Mouse (Mus musculus): ENCODE data around the gene Psmd1.

Gene Psmd1

GRCm38 (mm10) chr1:86058856-86059769 is 5.1 kb upstream of the Psmd1 start:
- peak; percentile 86 to 90 for DNase-seq (ENCODE audit: low spot score in 2 of 2)

- DNase-seq (ENCODE audit: low spot score in 2 of 2), result no peak
Observed at GRCm38 (mm10) chr1:86062523-86062922, 1.7 kb upstream of the Psmd1 start.

- no peak for DNase-seq (ENCODE audit: low spot score in 2 of 2)
Observed at GRCm38 (mm10) chr1:86076565-86076964, 12.4 kb downstream of the Psmd1 start.

DNA sequence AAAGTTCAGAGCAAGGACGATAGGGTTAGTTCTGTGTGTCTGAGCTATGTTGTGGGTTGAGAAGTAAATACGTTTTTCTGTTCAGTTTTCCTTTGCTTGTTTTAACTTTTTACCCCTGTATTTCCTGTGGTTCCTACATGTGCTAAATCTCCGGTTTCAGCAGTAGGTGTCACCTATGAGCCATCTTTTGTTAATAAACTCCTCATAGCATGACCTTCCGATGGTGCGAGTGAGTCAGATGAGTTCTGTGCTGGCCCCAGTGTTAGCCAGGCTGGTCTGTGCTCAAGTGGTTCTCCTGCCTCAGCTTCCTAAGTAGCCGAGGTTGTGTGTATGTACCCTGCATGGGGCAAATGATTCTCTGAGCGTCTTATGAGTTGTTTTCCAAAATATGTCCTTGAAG is 30.2 kb downstream of the Psmd1 start:
- DNase-seq (ENCODE audit: low spot score in 2 of 2), result no peak

GRCm38 (mm10) chr1:86105054-86105453 is 40.9 kb downstream of the Psmd1 start:
- DNase-seq (ENCODE audit: low spot score in 2 of 2), result no peak

DNA sequence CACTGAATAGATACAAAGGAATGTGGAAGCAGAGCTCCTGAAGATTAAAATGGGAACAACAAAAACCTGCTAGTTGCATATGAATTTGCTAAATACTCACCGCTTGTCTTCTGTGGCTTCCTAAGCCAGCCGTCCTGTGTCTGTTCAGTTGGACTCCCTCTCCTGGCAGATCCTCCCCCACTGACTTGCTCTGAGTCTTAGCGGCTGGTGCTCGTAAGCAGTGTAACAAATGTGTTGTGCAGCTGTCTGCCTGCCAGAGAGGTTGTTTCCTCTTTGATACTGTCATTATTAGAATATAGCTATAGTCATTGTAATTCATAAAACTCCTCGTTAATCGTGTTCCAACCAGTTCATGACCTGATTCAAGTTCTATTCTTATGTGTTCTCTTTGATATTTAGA is 47.6 kb downstream of the Psmd1 start, which contains the start of gene Htr2b:
Gene Htr2b, minus strand, starts transcription at position 192 of the 400 bp plus-strand sequence.
- DNase-seq (ENCODE audit: low spot score in 2 of 2), result peak in 1 of 2 experiments; percentile 35

GRCm38 (mm10) chr1:86114141-86114540 is 50.0 kb downstream of the Psmd1 start:
- DNase-seq (ENCODE audit: low spot score in 2 of 2), result no peak

DNA sequence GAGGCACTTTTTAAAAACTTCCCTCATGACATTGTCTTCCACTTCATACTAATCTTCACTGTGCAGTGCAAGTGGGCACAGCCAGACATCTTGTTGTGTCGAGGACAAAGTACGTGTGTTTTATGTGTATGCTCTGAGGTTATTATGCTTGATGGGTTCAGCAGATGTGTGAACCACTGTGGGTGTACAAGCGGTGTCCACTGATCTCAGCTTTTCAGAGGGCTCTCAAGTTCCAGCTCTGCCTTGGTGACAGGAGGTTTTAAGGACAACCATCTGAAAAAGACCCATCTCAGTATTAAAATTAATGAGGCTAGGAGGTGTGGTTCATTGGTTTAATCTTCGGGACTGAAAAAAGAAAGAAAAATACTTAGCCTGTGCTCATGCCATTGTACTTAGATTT is 55.4 kb downstream of the Psmd1 start:
- no peak for DNase-seq (ENCODE audit: low spot score in 2 of 2)

GRCm38 (mm10) chr1:86126036-86126435 is 61.8 kb downstream of the Psmd1 start:
- no peak for DNase-seq (ENCODE audit: low spot score in 2 of 2)

GRCm38 (mm10) chr1:86133337-86133736 is 69.2 kb downstream of the Psmd1 start, which contains the start of gene Gm21972:
TSS of gene Gm21972 (plus strand) at chr1:86133637.
- DNase-seq (ENCODE audit: low spot score in 2 of 2), result no peak

DNA sequence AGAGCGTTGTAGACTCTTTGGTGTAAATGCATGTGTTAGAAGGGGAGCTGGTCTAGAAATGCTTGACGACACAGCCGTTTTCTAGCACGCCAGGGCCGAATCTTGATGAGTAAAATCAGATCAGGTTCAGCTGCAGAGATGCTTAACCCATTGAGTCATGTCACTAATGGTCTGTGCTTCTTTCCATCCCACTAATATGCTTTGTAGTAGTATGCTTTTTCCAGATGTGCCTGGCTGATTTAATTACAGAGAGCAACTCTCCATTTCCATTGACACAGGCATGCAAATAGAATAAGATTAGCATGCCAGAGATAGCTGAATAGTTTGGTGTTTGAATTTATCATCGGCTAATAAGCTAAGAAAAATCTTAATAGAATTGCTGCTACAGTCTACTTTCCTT is 71.1 kb downstream of the Psmd1 start:
- no peak for DNase-seq (ENCODE audit: low spot score in 2 of 2)

DNA sequence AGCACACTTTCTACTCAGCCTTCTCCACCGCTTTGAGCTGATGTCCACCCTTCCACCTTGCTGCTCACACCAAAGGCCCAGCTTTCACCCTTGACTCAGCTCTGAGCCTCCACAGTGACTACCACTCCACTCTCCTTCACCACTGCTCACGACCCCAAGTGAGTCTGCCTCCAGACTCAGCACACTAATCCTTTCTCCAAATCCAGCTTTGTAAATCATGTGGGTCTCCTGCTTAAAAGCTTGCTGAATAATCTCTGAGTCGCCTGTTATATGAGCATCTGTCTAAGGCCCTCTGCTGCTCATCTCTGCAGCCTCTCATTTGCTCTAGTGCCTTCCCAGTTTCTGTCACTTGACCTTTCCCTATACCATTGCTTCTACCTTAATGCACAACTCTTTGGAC is 76.9 kb downstream of the Psmd1 start:
- no peak for DNase-seq (ENCODE audit: low spot score in 2 of 2)

GRCm38 (mm10) chr1:86143165-86143564 is 79.0 kb downstream of the Psmd1 start:
- DNase-seq (ENCODE audit: low spot score in 2 of 2), result no peak

DNA sequence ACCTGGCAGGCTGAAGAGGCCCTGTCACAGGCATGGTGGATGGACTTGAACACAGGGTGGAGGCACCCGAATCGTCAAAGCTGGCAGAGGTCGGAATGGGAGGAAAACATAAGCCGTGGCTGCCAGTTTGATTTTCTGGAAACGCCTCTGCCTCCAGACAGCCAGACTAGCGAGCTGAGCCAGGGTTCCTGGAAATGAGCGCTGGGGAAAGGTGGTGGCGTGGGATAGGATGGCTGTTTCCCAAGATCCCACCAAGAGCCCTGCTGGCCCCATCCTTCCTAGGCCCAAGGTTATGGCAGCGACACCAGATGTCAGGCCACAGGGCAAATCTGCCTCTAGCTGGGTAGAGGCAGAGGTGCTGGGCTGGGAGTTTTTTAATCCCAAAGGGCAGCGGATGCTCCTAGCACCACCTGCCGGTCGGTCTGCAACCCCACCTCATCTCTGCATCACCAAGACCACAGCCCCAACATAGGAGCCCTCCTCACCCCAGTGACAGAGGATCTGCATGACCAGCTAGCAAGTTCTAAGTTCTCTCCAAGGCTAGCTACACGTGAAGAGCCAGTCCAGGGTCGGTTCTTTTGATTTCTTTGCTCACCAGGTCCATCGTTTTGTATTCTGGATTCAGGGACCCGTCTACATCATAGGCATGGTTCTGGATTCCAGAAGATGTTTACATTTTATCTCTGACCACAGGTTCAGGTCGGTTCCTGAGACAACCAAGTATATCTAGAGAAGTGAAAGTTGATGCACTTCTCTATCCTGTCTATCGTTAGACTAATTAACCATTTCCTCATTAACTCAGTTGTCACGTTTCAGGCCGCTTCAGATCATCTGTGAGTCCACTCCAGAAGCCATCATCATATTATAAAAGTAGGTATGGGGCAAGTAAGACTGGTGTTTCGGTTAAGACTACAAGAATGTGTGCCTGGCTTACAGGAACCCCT is 80.1 kb downstream of the Psmd1 start:
- no peak for DNase-seq (ENCODE audit: low spot score in 2 of 2)

GRCm38 (mm10) chr1:86146293-86146692 is 82.1 kb downstream of the Psmd1 start:
- DNase-seq (ENCODE audit: low spot score in 2 of 2), result no peak

- no peak for DNase-seq (ENCODE audit: low spot score in 2 of 2)
Observed at GRCm38 (mm10) chr1:86147557-86147956, 83.4 kb downstream of the Psmd1 start.

DNA sequence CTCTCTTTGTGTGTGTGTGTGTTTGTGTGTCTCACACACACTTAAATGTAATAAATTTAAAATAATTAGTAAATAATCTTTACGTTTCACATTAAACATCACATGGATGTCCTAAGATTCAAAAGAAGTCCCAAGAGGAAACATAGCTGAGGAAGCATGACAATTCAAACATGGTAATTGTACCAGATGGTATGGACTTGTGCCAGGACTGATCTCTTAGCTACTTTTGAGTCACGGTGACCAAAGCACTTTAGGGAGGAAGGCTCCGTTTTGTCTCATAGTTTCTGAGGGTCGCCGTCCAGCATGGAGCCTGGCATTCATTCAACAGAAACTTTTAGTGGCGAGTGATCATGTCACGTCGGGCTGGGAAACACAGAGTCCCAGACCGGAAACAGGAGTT is 84.0 kb downstream of the Psmd1 start:
- no peak for DNase-seq (ENCODE audit: low spot score in 2 of 2)

DNA sequence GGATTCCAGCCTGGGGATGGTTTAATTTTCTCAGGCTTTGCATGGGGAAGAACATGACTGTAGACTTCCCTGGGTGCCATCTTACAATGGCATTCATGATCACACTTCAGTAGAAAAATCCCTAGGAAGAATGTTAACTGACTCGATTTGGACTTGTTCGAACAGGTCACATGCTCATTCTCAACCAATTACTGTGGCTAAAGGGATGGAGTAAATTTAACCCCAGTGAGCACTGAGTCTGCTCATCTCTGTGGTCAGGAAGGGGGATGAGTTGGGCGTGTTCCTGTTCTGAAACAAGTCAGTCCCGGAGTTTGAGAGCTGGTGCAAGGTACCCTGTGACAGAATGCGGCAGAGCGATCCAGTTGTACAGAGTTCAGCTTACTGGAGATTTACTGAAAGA is 86.7 kb downstream of the Psmd1 start:
- DNase-seq (ENCODE audit: low spot score in 2 of 2), result no peak

GRCm38 (mm10) chr1:86151376-86151775 is 87.2 kb downstream of the Psmd1 start:
- DNase-seq (ENCODE audit: low spot score in 2 of 2), result no peak

GRCm38 (mm10) chr1:86152618-86153017 is 88.4 kb downstream of the Psmd1 start:
- no peak for DNase-seq (ENCODE audit: low spot score in 2 of 2)

- peak; percentile 94 to 95 for DNase-seq (ENCODE audit: low spot score in 2 of 2)
Observed at GRCm38 (mm10) chr1:86154133-86154823, 90.1 kb downstream of the Psmd1 start, which contains the start of gene Armc9. TSS of gene Armc9 (plus strand) at chr1:86154780.

- DNase-seq (ENCODE audit: low spot score in 2 of 2), result no peak
Observed at GRCm38 (mm10) chr1:86154824-86155164, 90.6 kb downstream of the Psmd1 start.

All from frontal cortex, postnatal 14 days (tissue).